Mouse (Mus musculus) adrenal gland (tissue): ENCODE measurements around the gene Sorcs2.

ENCODE experiments used
- intact Hi-C: fragments of 180-260 bp; cut with DNase I; formaldehyde crosslinking; loops from one replicate; pipeline ENCODE4 v1.15.1; 2025

Gene Sorcs2

DNA sequence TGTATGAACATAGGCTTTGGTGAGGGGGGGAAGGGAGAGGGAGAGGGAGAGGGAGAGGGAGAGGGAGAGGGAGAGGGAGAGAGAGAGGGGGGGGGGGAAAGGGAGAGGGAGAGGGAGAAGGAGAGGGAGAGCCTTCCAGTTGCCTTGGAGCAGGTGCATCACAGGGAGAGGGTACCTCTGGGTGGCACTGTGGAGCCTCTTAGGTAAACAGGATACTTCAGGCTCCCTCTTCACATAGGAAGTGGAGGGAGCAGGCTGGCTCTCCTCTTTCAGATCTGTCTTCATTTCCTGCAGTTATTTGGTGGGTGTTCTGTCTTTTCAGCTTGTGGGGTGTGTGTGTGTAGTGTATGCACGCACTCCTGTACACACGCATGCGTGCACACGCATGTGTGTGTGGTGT lies 256.8 kb downstream of the Sorcs2 start:
- intact Hi-C loops, result no loop called here

DNA sequence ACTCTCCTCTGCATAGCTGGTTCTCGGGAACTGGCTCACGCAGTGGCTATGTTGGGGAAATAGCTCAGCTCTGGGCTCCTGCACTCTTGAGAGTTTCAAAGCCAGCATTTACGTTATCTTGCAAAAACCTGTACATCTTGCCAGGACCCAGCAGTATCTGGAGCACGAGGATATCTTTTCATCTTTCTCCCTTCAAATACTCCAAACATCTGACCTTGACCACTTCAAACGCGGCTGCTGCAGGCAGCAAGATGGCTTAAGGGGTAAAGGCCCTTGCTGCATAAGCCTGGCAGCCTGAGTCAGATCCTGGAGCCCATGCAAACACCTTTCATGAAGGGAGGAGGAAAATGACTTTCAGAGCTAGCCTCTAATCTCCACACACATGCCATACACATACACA lies 258.2 kb downstream of the Sorcs2 start:
- intact Hi-C loops, result no loop called here

GRCm38 (mm10) chr5:36135874-36136542 lies 261.9 kb downstream of the Sorcs2 start:
- intact Hi-C loops, result no loop called here

DNA sequence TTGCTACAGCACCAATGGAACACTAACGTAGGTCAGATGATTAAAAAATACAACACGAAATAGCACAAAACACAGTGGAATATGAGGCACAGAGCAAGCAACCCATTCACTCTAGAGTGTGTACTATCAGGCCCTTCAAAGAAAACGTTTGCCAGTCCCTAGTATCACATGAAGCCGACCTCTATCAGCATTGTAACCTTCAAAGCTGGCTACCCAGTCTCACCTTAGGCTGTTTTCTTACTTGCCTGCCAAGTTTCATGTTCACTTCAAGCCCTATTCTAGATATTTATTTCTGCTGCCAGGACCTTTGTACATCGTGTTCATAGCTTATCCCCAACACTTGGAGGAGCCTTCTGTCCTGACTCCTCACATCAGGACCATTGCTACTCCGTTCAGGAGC lies 263.6 kb downstream of the Sorcs2 start:
- intact Hi-C loops, result no loop called here

DNA sequence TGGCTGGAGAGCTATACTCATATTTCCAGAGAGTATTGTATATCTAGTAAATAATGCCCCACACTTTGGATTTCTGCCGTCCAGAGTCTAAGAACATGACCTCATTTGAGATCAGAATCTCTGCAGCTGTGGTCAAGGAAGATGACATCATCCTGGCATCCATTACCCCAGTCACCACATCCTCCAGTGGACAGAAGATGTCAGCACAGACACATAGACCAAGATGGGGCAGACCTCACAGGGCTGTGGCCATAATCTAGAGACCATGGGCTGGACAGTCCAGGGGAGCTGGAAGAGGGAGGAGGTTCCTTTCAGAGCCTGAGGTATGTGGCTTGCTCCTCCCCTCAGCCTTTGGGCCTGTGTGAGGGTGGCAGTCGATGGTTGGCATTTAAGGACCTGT lies 264.0 kb downstream of the Sorcs2 start:
- intact Hi-C loops, result no loop called here

DNA sequence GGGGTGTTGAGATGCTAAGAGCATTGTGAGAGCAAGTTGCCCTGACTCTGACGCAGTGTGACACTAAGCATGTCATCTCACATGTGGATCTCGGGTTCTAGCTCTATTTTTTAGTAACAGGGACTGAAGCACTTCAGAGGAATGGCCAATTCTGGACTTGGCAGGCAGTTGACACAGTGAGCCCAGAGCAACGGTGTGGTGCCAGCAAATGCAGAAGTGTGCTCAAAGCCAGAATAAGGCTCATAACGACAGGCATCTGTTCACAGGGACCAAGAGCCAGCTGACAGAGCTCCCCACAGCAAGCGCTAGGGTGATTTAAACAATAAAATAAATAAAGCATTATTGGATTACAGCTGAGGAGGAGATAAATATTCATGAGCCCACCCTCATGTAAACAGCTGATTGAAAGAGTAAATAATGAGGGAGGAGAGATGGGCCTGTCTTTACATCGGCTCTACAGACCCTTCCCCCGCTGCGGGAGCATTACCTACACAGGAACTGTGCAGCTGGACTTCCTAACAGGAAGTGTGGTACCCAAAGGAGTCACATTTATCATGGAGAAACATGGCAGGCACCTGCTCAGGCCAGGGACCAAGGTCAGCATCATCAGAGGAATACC lies 267.4 kb downstream of the Sorcs2 start:
- intact Hi-C loops, result no loop called here

DNA sequence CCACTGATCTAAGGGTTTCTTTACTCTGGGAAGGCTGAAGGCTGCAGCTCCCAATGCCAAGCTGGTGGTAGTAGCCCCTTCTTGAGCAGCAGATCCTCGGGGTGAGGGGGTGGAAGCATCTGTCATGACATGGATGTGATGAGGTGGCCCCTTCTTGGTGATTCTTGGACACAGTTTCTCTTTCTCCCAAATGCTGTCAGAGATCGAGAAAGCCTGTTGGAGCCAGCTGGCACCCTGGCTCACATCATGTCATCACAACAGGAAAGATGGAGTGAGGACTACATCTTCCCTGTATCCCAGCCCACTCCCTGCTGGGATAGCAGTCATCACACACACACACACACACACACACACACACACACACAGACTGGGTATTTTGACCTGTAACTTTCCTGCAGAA lies 268.3 kb downstream of the Sorcs2 start:
- intact Hi-C loops, result no loop called here

DNA sequence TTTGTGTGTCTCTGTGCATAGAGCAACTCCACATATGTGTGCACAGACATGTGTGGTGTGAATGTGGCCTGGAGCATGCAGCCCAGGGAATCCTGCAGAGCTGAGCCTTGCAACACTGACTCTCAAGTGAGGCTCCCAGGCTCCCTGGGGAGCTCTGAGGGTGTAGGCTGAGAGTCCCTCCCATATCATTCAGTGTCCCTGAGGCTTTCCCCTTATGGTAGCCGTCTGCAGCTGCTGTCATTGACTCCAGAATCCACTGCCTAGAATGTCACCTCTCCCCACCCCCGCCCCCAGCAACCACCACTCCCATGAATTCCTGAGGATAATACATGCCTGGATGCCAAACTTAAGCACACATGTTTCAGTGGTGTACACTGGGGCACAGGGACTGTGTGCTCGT lies 269.4 kb downstream of the Sorcs2 start:
- intact Hi-C loops, result no loop called here

DNA sequence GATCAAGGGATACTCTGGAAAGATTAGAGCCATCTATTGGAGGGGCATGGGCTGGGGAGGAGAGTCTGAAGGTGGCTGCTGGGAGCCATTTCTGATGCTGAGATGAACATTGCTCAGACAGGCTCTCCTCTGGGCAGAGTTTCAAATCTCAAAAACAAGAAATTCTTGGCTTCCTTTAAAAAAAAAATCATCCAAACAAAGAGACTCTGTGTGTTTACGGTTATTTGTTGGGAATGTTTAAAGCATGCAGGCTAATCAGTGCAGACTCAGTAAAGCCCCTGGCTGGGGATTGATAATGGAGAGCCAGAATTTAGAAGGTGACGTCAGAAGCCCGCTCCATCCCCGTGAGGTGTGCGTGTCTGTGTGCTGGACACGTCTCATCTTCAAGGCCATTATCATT lies 272.9 kb downstream of the Sorcs2 start:
- intact Hi-C loops, result no loop called here

DNA sequence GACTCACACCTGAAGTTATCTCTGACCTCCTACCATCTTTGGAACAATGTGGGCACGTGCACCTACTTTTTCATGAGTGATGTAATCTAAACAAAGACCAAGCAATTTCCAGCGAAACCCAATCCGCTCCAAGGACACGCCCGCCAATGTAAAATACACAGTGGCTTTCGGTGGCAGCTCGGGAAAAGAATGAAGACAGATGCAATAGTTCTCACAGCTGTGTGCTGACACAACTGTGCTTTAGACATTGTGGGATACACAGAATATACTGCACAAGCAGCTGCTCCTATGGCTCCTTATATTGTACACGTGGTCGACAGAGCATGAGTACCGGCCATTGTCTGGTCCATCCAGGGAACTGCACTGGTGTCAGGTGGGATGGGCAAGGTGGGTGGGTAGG lies 275.0 kb downstream of the Sorcs2 start:
- intact Hi-C loops, result no loop called here

GRCm38 (mm10) chr5:36120931-36121341 lies 277.0 kb downstream of the Sorcs2 start:
- intact Hi-C loops, result no loop called here

DNA sequence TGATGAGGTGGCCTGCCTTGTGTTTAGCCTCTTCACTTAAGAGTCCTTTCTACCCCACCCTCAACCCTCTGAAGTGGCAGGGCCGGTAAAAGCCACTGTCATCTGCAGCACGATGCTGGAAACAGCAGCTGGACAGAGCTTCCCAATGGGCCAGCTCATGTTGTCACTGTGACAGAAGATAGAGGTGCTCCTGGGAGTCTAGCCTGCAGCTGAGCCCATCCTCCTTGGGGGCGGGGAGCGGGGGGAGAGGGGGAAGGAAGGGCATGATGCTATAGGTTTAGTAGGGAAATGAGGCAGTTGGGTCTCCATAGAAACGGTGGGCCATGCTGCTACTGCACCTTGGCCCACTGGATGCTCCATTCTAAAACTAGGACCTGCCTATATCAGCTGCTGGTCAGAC lies 279.9 kb downstream of the Sorcs2 start:
- intact Hi-C loops, result no loop called here

- intact Hi-C loops, result no loop called here
These were observed 282.4 kb downstream of the Sorcs2 start for GRCm38 (mm10) chr5:36115519-36115918.

- intact Hi-C loops, result no loop called here
These were observed 284.2 kb downstream of the Sorcs2 start for GRCm38 (mm10) chr5:36113696-36114095.

DNA sequence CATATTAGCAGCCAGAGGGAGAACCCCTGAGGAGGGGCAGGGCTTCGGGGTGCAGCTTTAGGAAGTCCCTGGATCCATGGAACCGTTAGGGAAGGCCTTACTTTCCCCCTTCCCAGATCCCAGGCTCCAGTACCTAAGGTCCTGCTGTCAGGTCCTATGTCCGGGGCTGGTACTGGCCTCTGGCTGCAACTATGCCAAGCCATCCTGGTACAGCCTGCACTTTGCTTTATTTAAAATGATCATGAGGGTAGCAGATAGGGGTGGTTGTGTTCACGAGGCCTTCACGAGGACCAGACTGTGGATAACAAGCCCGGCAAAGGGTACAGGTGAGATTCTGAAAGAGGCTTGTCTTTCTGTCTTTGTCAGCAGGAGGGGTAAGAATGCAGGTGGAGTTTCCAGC lies 285.2 kb downstream of the Sorcs2 start:
- intact Hi-C loops, result no loop called here

GRCm38 (mm10) chr5:36111516-36111915 lies 286.4 kb downstream of the Sorcs2 start:
- intact Hi-C loops, result no loop called here

DNA sequence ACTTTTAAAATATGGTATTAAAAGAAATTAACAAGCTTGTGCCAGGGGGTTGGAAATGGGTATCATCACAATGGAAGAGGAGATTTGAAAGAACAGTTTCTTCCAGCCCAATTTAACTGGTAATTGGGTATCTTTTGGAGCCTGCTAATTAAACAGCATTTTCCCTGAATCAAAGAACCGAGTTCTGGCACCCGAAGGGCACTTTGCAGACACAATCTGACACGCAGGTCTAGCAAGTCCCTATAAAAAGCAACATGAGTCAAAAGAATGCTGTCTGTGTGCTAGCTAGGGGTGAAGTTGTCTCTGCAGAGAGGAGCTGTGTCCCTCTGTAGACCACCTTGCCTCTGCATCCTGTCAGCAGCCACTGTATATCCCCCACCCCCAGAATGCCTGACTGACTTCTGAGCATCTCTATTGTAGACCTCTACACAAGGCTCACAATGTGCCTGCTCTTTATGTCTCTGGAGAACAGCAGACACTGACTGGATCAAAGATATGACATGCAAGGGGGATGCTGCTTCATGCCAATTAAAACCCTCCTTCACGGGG lies 289.5 kb downstream of the Sorcs2 start:
- intact Hi-C loops, result no loop called here

DNA sequence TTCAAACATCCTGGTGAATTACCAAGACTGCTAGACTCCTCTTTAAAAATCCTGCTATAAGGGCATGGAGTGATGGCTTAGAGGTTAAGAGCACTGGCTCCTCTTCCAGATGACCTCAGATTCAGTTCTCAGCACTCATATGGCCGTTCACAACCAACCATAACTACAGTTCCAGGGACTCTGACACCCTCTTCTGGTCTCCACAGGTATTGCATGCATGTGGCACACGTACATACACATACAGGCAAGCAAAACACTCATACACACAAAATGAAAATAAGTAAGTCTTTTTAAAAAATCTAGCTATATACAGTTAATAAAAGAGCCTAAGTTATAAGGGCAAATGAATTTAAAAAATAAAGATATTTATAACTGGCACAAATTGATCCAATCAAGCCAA lies 294.5 kb downstream of the Sorcs2 start:
- intact Hi-C loops, result no loop called here

GRCm38 (mm10) chr5:36101129-36101528 lies 296.8 kb downstream of the Sorcs2 start:
- intact Hi-C loops, result no loop called here

DNA sequence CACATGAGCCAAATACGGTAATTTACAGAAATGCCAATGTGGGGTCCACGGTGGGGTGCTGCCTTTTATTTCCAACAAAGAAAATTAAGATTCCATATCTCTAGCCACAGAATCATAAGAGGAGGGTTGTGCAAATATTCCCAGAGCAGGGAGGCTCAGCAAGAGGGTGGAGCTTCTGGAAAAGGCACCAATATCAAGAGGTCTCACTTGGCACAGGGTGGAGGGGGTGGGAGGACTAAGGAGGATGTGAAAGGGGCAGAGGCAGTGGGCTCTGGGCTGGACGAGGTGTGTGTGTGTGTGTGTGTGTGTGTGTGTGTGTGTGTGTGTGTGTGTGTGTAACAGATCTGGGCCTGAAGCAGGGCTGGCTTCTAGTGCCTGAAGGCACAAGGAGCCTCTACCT lies 297.5 kb downstream of the Sorcs2 start:
- intact Hi-C loops, result no loop called here

DNA sequence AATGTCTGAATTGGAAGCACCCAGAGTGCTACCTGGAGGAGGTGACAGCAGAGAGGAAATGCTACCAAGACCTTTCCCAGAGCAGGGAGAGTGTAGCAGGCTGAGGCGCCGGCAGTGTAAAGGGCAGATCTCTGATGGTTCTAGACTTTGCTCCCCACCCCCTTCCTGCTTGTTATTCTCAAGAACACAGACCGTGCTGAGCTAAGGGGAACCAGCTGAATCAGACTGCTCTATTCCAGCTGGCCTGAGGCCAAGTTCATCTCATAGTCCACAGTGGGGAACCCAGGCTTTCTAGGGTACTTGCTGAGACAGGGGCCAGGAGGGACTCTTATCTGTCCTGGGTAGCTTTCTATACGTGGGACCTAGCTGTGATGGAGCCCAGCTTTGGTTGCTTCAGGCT lies 298.3 kb downstream of the Sorcs2 start:
- intact Hi-C loops, result no loop called here

DNA sequence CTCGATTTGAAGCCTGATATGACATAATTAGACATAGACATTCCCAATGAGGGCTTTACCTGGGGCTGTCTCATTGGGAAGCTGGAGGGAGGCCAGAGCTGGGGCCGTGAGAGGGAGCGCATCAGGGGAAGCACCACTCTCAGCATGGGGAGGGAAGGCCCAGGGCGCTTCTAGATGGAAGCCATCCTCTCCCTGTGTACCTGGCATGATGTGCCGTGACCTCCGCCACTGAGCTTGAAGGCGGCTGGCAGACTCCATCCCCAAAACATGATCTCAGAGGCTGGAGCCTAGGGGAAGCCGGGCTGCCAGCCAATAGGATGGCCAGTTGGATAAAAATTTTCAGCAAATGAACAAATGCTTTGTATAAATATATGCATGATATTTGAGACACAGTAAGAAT lies 301.9 kb downstream of the Sorcs2 start:
- intact Hi-C loops, result no loop called here

- intact Hi-C loops, result no loop called here
These were observed 307.9 kb downstream of the Sorcs2 start for GRCm38 (mm10) chr5:36090036-36090435.
